Mouse (Mus musculus) midbrain, embryonic 10.5 days (tissue): ENCODE data around the gene Gm21958. TPM values are rescaled to one million over a fixed set of nuclear protein-coding genes. Genes with fewer than 3 reads are reported as not detected.

Experiments used
- DNase-seq: peaks from one replicate; pipeline ENCODE4 v3.0.0-alpha.2; 2017; ENCODE audit warnings: low spot score
- H3K27ac ChIP-seq: fragments of 300-500 bp; sonication (generic); replicated peaks from 2 replicates; pipeline ENCODE4 v1.5.1; 2016; ENCODE audit warnings: mild to moderate bottlenecking
- H3K27me3 ChIP-seq: fragments of 300-500 bp; sonication (generic); 2 replicates; pipeline ENCODE4 v1.6.1; 2016; ENCODE audit warnings: low read depth, mild to moderate bottlenecking; ENCODE audit not compliant: poor library complexity, severe bottlenecking
- H3K36me3 ChIP-seq: fragments of 300-500 bp; sonication (generic); 2 replicates; pipeline ENCODE4 v1.6.1; 2016; ENCODE audit warnings: mild to moderate bottlenecking, moderate library complexity
- H3K4me1 ChIP-seq: fragments of 300-500 bp; sonication (generic); 2 replicates; pipeline ENCODE4 v1.6.1; 2016
- H3K4me3 ChIP-seq: fragments of 300-500 bp; sonication (generic); 2 replicates; pipeline ENCODE4 v1.5.1; 2016; ENCODE audit warnings: mild to moderate bottlenecking, moderate library complexity
- H3K9me3 ChIP-seq: fragments of 300-500 bp; sonication (generic); replicated peaks from 2 replicates; pipeline ENCODE4 v1.6.1; 2016; ENCODE audit warnings: mild to moderate bottlenecking
- WGBS: fragments of 180-500 bp; shearing (Covaris S2); methylation state at CpG from one replicate; pipeline ENCODE4 v1.1.7; 2016; 5-methylcytosine and 5-hydroxymethylcytosine counted together
- polyA plus RNA-seq: library from polyadenylated mRNA; unstranded; fragments of >200 nt; fragmentation: Nextera tagmentation; extraction: Ambion mirVana; gene quantifications from 2 replicates; pipeline ENCODE4 v1.2.1, GENCODE M21; 2016

Gene Gm21958
- polyA plus RNA-seq, 1 experiment from 2014 or later: 0.56 TPM

- H3K4me1 ChIP-seq: 0 out of 2 replicates have a peak, but pooled peaks cover 3% of the 10 kb centered on the region
- H3K4me3 ChIP-seq: no peak overlapping the region
- DNase-seq: no peak
- no peaks in the 10 kb centered on the region for H3K9me3 ChIP-seq
- H3K27me3 ChIP-seq: no peaks in the 10 kb centered on the region
- 82% methylated on average over 6 of the region's 6 CpGs for WGBS
- no peak overlapping the region for H3K27ac ChIP-seq
- no peaks in the 10 kb centered on the region for H3K36me3 ChIP-seq
These were observed 44.6 kb downstream of the Gm21958 start for GRCm38 (mm10) chr3:54669559-54669958.

GRCm38 (mm10) chr3:54668722-54669121 is 45.4 kb downstream of the Gm21958 start:
- Histone ChIP-seq H3K9me3 (no peaks in the 10 kb centered on the region), H3K36me3 (no peaks in the 10 kb centered on the region), H3K27me3 (no peaks in the 10 kb centered on the region), H3K4me3 (no peak overlapping the region), H3K4me1 (0 out of 2 replicates have a peak, but pooled peaks cover 3% of the 10 kb centered on the region), H3K27ac (no peak overlapping the region)
- WGBS: 84% methylated on average over 6 of the region's 6 CpGs
- DNase-seq: no peak

- DNase-seq: no peak
- no peak overlapping the region for H3K27ac ChIP-seq
- WGBS: 93% methylated on average over 3 of the region's 3 CpGs
- H3K4me1 ChIP-seq: no peaks in the 10 kb centered on the region
- H3K36me3 ChIP-seq: no peaks in the 10 kb centered on the region
- no peaks in the 10 kb centered on the region for H3K27me3 ChIP-seq
- no peaks in the 10 kb centered on the region for H3K9me3 ChIP-seq
- H3K4me3 ChIP-seq: no peak overlapping the region
These were observed 46.0 kb downstream of the Gm21958 start for GRCm38 (mm10) chr3:54668141-54668540.

Other genes with a start within 250 kb of the Gm21958 start
- 101 and 117 TPM in 2 replicates for gene Supt20, start 21.5 kb downstream of the Gm21958 start, polyA plus RNA-seq
- gene Exosc8, start 21.0 kb upstream of the Gm21958 start, polyA plus RNA-seq: 163 and 180 TPM in 2 replicates
- gene Alg5, start 21.2 kb upstream of the Gm21958 start, polyA plus RNA-seq: 42.4 and 44.6 TPM in 2 replicates
- 0.11 and 0.14 TPM in 2 replicates for gene Smad9, start 41.2 kb upstream of the Gm21958 start, polyA plus RNA-seq
- 38.7 and 41.0 TPM in 2 replicates for gene Rfxap, start 93.4 kb upstream of the Gm21958 start, polyA plus RNA-seq
- 0.16 and 0.38 TPM in 2 replicates for gene Sertm1, start 201.5 kb upstream of the Gm21958 start, polyA plus RNA-seq